Mouse (Mus musculus): ENCODE results near the gene Hist1h3b. TPM values are rescaled to one million over a fixed set of nuclear protein-coding genes. Genes with fewer than 3 reads are reported as not detected.
"Not testable (repeated sequence)": the region's sequence is repeated elsewhere in the genome, so short reads cannot be mapped to it uniquely, and the experiment has no call there.

Gene Hist1h3b
- polyA plus RNA-seq, 1 experiment from 2014 or later: 10.5 TPM

- 55% methylated on average over 1 of the region's 1 CpGs for WGBS
- Histone ChIP-seq H3K4me1 (ENCODE audit: control insufficient read depth, insufficient read depth, low read length) (no peaks in the 10 kb centered on the region), H3K27me3 (ENCODE audit: control insufficient read depth, insufficient read depth, low read length) (no peaks in the 10 kb centered on the region), H3K27ac (replicated peaks; ENCODE audit: low read depth, low read length) (no peak overlapping the region), H3K9me3 (replicated peaks; ENCODE audit: control insufficient read depth, low read length) (no peaks in the 10 kb centered on the region), H3K4me2 (ENCODE audit: low read depth, low read length) (0 out of 2 replicates have a peak overlapping the region, but pooled peaks have one; percentile 3), H3K9ac (replicated peaks; ENCODE audit: low read length) (no peak overlapping the region), H3K36me3 (replicated peaks; ENCODE audit: control insufficient read depth, insufficient read depth, low read depth, low read length) (no peaks in the 10 kb centered on the region), H3K4me3 (ENCODE audit: low read depth, low read length) (no peak overlapping the region)
- ATAC-seq (replicated peaks; ENCODE audit: insufficient number of reproducible peaks, low FRiP score, low TSS enrichment, low read depth) (no peak), DNase-seq (ENCODE audit: low spot score) (no peak)
These were observed 13.1 kb downstream of the Hist1h3b start for GRCm38 (mm10) chr13:23765172-23765513.

GRCm38 (mm10) chr13:23766772-23767171 lies 14.7 kb downstream of the Hist1h3b start:
- no peak overlapping the region for H3K4me3 ChIP-seq (ENCODE audit: low read depth, low read length)
- no peak for ATAC-seq (replicated peaks; ENCODE audit: insufficient number of reproducible peaks, low FRiP score, low TSS enrichment, low read depth)

GRCm38 (mm10) chr13:23768834-23769397 lies 16.8 kb downstream of the Hist1h3b start:
- H3K27me3 ChIP-seq (ENCODE audit: control insufficient read depth, insufficient read depth, low read length): no peaks in the 10 kb centered on the region
- no peak for ATAC-seq (replicated peaks; ENCODE audit: insufficient number of reproducible peaks, low FRiP score, low TSS enrichment, low read depth)
- H3K9me3 ChIP-seq (replicated peaks; ENCODE audit: control insufficient read depth, low read length): no peaks in the 10 kb centered on the region
- no peaks in the 10 kb centered on the region for H3K36me3 ChIP-seq (replicated peaks; ENCODE audit: control insufficient read depth, insufficient read depth, low read depth, low read length)
- H3K4me3 ChIP-seq (ENCODE audit: low read depth, low read length): no peak overlapping the region
- no peak for DNase-seq (ENCODE audit: low spot score)
- 51% methylated on average over 5 of the region's 5 CpGs for WGBS
- no peak overlapping the region for H3K9ac ChIP-seq (replicated peaks; ENCODE audit: low read length)
- H3K4me2 ChIP-seq (ENCODE audit: low read depth, low read length): no peak overlapping the region
- no peaks in the 10 kb centered on the region for H3K4me1 ChIP-seq (ENCODE audit: control insufficient read depth, insufficient read depth, low read length)
- H3K27ac ChIP-seq (replicated peaks; ENCODE audit: low read depth, low read length): no peak overlapping the region

More at GRCm38 (mm10) chr13:23766772-23767171, 14.7 kb downstream of the Hist1h3b start:
- H3K27me3 ChIP-seq (ENCODE audit: control insufficient read depth, insufficient read depth, low read length): no peaks in the 10 kb centered on the region
- H3K36me3 ChIP-seq (replicated peaks; ENCODE audit: control insufficient read depth, insufficient read depth, low read depth, low read length): no peaks in the 10 kb centered on the region
- no peak for DNase-seq (ENCODE audit: low spot score)
- H3K9ac ChIP-seq (replicated peaks; ENCODE audit: low read length): no peak overlapping the region
- no peaks in the 10 kb centered on the region for H3K4me1 ChIP-seq (ENCODE audit: control insufficient read depth, insufficient read depth, low read length)
- H3K4me2 ChIP-seq (ENCODE audit: low read depth, low read length): no peak overlapping the region
- H3K9me3 ChIP-seq (replicated peaks; ENCODE audit: control insufficient read depth, low read length): no peaks in the 10 kb centered on the region
- no peak overlapping the region for H3K27ac ChIP-seq (replicated peaks; ENCODE audit: low read depth, low read length)

GRCm38 (mm10) chr13:23769613-23770012 lies 17.5 kb downstream of the Hist1h3b start, which contains the start of gene Trim38:
Gene Trim38 (plus strand): TSS chr13:23769913.
- not testable (repeated sequence) for H3K4me1 ChIP-seq (ENCODE audit: control insufficient read depth, insufficient read depth, low read length); H3K4me2 ChIP-seq (ENCODE audit: low read depth, low read length); H3K4me3 ChIP-seq (ENCODE audit: low read depth, low read length); DNase-seq (ENCODE audit: low spot score); H3K27me3 ChIP-seq (ENCODE audit: control insufficient read depth, insufficient read depth, low read length); ATAC-seq (replicated peaks; ENCODE audit: insufficient number of reproducible peaks, low FRiP score, low TSS enrichment, low read depth); H3K27ac ChIP-seq (replicated peaks; ENCODE audit: low read depth, low read length); H3K9ac ChIP-seq (replicated peaks; ENCODE audit: low read length); H3K9me3 ChIP-seq (replicated peaks; ENCODE audit: control insufficient read depth, low read length); H3K36me3 ChIP-seq (replicated peaks; ENCODE audit: control insufficient read depth, insufficient read depth, low read depth, low read length)
- 82% methylated on average over 2 of the region's 2 CpGs for WGBS

GRCm38 (mm10) chr13:23772561-23773313 lies 20.7 kb downstream of the Hist1h3b start:
- no peaks in the 10 kb centered on the region for H3K9me3 ChIP-seq (replicated peaks; ENCODE audit: control insufficient read depth, low read length)
- no peaks in the 10 kb centered on the region for H3K4me1 ChIP-seq (ENCODE audit: control insufficient read depth, insufficient read depth, low read length)
- H3K9ac ChIP-seq (replicated peaks; ENCODE audit: low read length): no peak overlapping the region
- no peak overlapping the region for H3K4me3 ChIP-seq (ENCODE audit: low read depth, low read length)
- DNase-seq (ENCODE audit: low spot score): peak; percentile 80
- no peak overlapping the region for H3K27ac ChIP-seq (replicated peaks; ENCODE audit: low read depth, low read length)
- H3K27me3 ChIP-seq (ENCODE audit: control insufficient read depth, insufficient read depth, low read length): no peaks in the 10 kb centered on the region
- ATAC-seq (replicated peaks; ENCODE audit: insufficient number of reproducible peaks, low FRiP score, low TSS enrichment, low read depth): peak; percentile 81
- 0 out of 2 replicates have a peak overlapping the region, but pooled peaks have one; percentile 2 for H3K4me2 ChIP-seq (ENCODE audit: low read depth, low read length)
- 19% methylated on average over 21 of the region's 21 CpGs for WGBS
- H3K36me3 ChIP-seq (replicated peaks; ENCODE audit: control insufficient read depth, insufficient read depth, low read depth, low read length): no peaks in the 10 kb centered on the region

GRCm38 (mm10) chr13:23778339-23778738 lies 26.3 kb downstream of the Hist1h3b start:
- ATAC-seq (replicated peaks; ENCODE audit: insufficient number of reproducible peaks, low FRiP score, low TSS enrichment, low read depth) (no peak), DNase-seq (ENCODE audit: low spot score) (no peak)
- Histone ChIP-seq H3K9ac (replicated peaks; ENCODE audit: low read length) (no peak overlapping the region), H3K27me3 (ENCODE audit: control insufficient read depth, insufficient read depth, low read length) (no peaks in the 10 kb centered on the region), H3K27ac (replicated peaks; ENCODE audit: low read depth, low read length) (no peak overlapping the region), H3K4me1 (ENCODE audit: control insufficient read depth, insufficient read depth, low read length) (no peaks in the 10 kb centered on the region), H3K4me2 (ENCODE audit: low read depth, low read length) (no peak overlapping the region), H3K36me3 (replicated peaks; ENCODE audit: control insufficient read depth, insufficient read depth, low read depth, low read length) (no peaks in the 10 kb centered on the region), H3K9me3 (replicated peaks; ENCODE audit: control insufficient read depth, low read length) (no peaks in the 10 kb centered on the region), H3K4me3 (ENCODE audit: low read depth, low read length) (no peak overlapping the region)
- WGBS: 93% methylated on average over 7 of the region's 7 CpGs

- H3K9ac ChIP-seq (replicated peaks; ENCODE audit: low read length): no peak overlapping the region
- ATAC-seq (replicated peaks; ENCODE audit: insufficient number of reproducible peaks, low FRiP score, low TSS enrichment, low read depth) (no peak), DNase-seq (ENCODE audit: low spot score) (no peak)
- no peak overlapping the region for H3K4me3 ChIP-seq (ENCODE audit: low read depth, low read length)
- no peak overlapping the region for H3K27ac ChIP-seq (replicated peaks; ENCODE audit: low read depth, low read length)
- no peaks in the 10 kb centered on the region for H3K27me3 ChIP-seq (ENCODE audit: control insufficient read depth, insufficient read depth, low read length)
- H3K4me2 ChIP-seq (ENCODE audit: low read depth, low read length): no peak overlapping the region
- H3K36me3 ChIP-seq (replicated peaks; ENCODE audit: control insufficient read depth, insufficient read depth, low read depth, low read length): no peaks in the 10 kb centered on the region
- H3K4me1 ChIP-seq (ENCODE audit: control insufficient read depth, insufficient read depth, low read length): no peaks in the 10 kb centered on the region
- WGBS: 87% methylated on average over 4 of the region's 4 CpGs
- no peaks in the 10 kb centered on the region for H3K9me3 ChIP-seq (replicated peaks; ENCODE audit: control insufficient read depth, low read length)
These were observed 27.0 kb downstream of the Hist1h3b start for GRCm38 (mm10) chr13:23779025-23779424.

GRCm38 (mm10) chr13:23792520-23792919 lies 40.5 kb downstream of the Hist1h3b start:
- H3K4me3 ChIP-seq (ENCODE audit: low read depth, low read length): no peak overlapping the region
- H3K4me1 ChIP-seq (ENCODE audit: control insufficient read depth, insufficient read depth, low read length): no peaks in the 10 kb centered on the region
- no peak overlapping the region for H3K9ac ChIP-seq (replicated peaks; ENCODE audit: low read length)
- WGBS: 39% methylated on average over 2 of the region's 2 CpGs
- no peak for ATAC-seq (replicated peaks; ENCODE audit: insufficient number of reproducible peaks, low FRiP score, low TSS enrichment, low read depth)
- H3K36me3 ChIP-seq (replicated peaks; ENCODE audit: control insufficient read depth, insufficient read depth, low read depth, low read length): no peaks in the 10 kb centered on the region
- no peak overlapping the region for H3K4me2 ChIP-seq (ENCODE audit: low read depth, low read length)
- DNase-seq (ENCODE audit: low spot score): peak; percentile 84
- H3K9me3 ChIP-seq (replicated peaks; ENCODE audit: control insufficient read depth, low read length): no peaks in the 10 kb centered on the region
- H3K27me3 ChIP-seq (ENCODE audit: control insufficient read depth, insufficient read depth, low read length): no peaks in the 10 kb centered on the region
- H3K27ac ChIP-seq (replicated peaks; ENCODE audit: low read depth, low read length): no peak overlapping the region
